Mouse (Mus musculus) bone marrow macrophage, adult 2 months (primary cell): ENCODE results near the gene Npas2. TPM values are rescaled to one million over a fixed set of nuclear protein-coding genes. Genes with fewer than 3 reads are reported as not detected.

Experiments
- H3K27ac ChIP-seq: 2 replicates; pipeline ENCODE4 v1.5.1; 2012; ENCODE audit warnings: low read depth, low read length; ENCODE audit not compliant: insufficient read depth
- H3K4me1 ChIP-seq: 2 replicates; pipeline ENCODE4 v1.6.1; 2012; ENCODE audit warnings: low read length; ENCODE audit not compliant: control insufficient read depth, insufficient read depth
- H3K4me3 ChIP-seq: 2 replicates; pipeline ENCODE4 v1.5.1; 2012; ENCODE audit warnings: mild to moderate bottlenecking, low read length, moderate library complexity; ENCODE audit not compliant: insufficient read depth
- CTCF ChIP-seq: IDR thresholded peaks from 2 replicates; pipeline ENCODE4 v1.5.1; 2012; ENCODE audit warnings: low read depth, mild to moderate bottlenecking, low read length, moderate library complexity
- POLR2A ChIP-seq: IDR thresholded peaks from 2 replicates; pipeline ENCODE4 v1.6.1; 2012; ENCODE audit warnings: mild to moderate bottlenecking, low read depth, low read length, borderline replicate concordance
- polyA plus RNA-seq: library from polyadenylated mRNA; stranded (reverse); fragments of >200 nt; gene quantifications from 2 replicates; pipeline ENCODE4 v1.2.4, GENCODE M21; 2012; ENCODE audit not compliant: missing spikeins, insufficient read depth, insufficient read length

The Npas2 gene
- polyA plus RNA-seq, 1 experiment = 0.60 TPM

DNA sequence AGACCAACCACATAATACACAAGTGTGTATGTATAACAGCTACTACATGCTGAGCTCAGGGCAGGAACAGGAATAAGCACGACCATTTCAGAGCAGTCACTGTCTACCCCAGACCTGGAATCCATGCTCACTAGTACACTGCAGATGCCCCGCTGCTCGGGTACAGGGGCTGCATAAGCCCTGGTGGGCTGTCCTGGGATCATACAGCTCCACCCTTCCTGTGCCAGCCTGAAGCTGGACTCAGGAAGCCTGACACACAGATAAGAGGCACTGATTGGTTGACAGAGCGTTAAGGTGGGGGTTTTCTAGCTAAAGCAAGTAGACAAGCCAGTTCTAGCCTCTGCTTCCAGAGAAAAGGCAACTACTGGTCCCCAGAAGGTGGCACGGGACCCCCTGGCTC lies 185.5 kb downstream of the Npas2 start:
- no peaks in the 10 kb centered on the region for H3K4me1 ChIP-seq
- H3K27ac ChIP-seq = no peak overlapping the region
- no peak for TF ChIP-seq POLR2A
- TF ChIP-seq CTCF = no peak
- H3K4me3 ChIP-seq = no peak overlapping the region

DNA sequence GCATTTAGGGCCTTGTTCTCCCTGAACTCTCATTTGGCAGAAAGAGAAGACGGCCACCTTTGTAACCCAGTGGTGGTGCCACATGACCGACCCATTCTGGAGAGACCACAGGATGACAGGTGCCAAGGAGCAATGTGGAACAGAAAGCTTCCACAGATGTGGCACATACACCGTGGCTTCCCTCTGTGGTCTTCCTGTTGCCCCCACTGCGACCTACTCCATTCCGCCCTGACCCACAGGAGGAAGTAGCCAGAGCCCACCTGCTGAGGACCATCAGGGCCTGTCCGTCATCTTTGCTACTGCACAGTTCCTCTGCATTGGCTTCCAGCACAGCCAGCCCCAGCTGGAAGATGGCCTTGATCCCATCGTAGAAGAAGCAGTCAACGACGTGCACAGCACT lies 187.5 kb downstream of the Npas2 start:
- Histone ChIP-seq H3K4me3 (no peak overlapping the region), H3K27ac (no peak overlapping the region), H3K4me1 (no peaks in the 10 kb centered on the region)
- TF ChIP-seq POLR2A (no peak), CTCF (no peak)

DNA sequence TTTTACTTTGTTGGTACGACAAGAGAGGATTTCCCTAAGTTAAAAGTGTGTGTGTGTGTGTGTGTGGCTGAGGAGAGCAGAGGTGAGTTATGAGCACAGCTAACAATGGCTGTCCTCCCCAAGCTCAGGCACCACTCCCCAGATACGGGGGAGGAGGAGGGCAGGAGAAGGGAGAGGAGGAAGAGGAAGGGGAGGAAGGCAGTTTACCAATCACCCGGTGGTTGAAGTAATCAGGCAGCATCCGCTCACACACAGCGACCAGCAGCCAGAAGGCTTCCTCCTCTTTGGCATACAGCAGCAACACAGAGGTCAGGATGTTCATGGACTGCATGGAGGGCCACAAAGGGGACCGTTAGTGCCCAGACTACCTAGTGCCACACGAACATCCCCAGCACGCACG lies 191.4 kb downstream of the Npas2 start:
- Histone ChIP-seq H3K4me3 (no peak overlapping the region), H3K27ac (no peak overlapping the region), H3K4me1 (no peaks in the 10 kb centered on the region)
- TF ChIP-seq POLR2A (no peak), CTCF (no peak)

DNA sequence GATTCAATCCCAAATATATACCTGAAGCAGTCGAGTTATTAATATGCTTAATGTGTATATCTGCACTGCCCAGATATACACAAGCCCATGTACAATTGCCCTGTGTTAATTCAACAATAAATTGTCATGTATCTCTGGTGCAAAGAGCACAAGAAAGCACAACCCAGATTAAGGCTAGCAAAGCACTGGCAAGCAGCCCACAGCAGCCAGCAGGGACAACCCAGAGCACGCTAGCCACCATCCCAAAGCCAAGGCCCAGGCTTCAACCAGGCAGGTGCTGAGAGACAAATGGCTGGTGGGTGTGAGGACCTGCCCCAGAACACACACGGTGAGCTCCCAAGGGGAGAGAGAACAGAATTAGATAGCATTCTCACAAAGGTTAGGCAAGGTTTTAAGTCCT lies 192.9 kb downstream of the Npas2 start:
- no peak overlapping the region for H3K4me3 ChIP-seq
- TF ChIP-seq CTCF (no peak), POLR2A (no peak)
- H3K27ac ChIP-seq = no peak overlapping the region
- no peaks in the 10 kb centered on the region for H3K4me1 ChIP-seq

GRCm38 (mm10) chr1:39387497-39387896 lies 194.0 kb downstream of the Npas2 start:
- H3K4me1 ChIP-seq = no peaks in the 10 kb centered on the region
- TF ChIP-seq CTCF (no peak), POLR2A (no peak)
- no peak overlapping the region for H3K27ac ChIP-seq
- H3K4me3 ChIP-seq = no peak overlapping the region

GRCm38 (mm10) chr1:39388163-39388562 lies 194.6 kb downstream of the Npas2 start:
- Histone ChIP-seq H3K4me3 (no peak overlapping the region), H3K27ac (no peak overlapping the region), H3K4me1 (no peaks in the 10 kb centered on the region)
- TF ChIP-seq POLR2A (no peak), CTCF (no peak)

- Histone ChIP-seq H3K4me1 (no peaks in the 10 kb centered on the region), H3K27ac (no peak overlapping the region), H3K4me3 (no peak overlapping the region)
- TF ChIP-seq CTCF = no peak
- no peak for TF ChIP-seq POLR2A
Measured at GRCm38 (mm10) chr1:39389338-39389737, 195.8 kb downstream of the Npas2 start.

- Histone ChIP-seq H3K4me1 (no peaks in the 10 kb centered on the region), H3K27ac (no peak overlapping the region), H3K4me3 (no peak overlapping the region)
- TF ChIP-seq CTCF (no peak), POLR2A (no peak)
Measured at GRCm38 (mm10) chr1:39391652-39392051, 198.1 kb downstream of the Npas2 start.

DNA sequence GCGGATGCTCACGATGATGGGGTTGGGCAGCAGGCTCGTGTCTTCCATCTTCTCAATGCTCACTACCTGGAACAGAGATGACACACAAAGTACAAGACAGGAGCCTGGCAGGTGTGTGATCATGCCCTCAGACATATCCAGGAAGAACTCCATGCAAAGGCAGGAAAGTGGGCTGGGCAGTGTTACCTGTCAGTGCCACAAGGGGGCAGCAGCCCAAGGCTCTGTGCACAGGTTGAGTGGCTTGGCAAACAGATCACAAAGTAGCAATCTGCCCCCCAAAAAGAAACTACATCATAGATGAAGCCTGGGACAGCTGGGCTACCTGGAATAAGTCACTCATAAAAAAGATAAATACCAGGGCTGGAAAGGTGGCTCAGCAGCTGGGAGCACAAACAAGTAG lies 198.7 kb downstream of the Npas2 start:
- no peak overlapping the region for H3K27ac ChIP-seq
- no peak for TF ChIP-seq POLR2A
- peak; percentile 79 for TF ChIP-seq CTCF
- no peaks in the 10 kb centered on the region for H3K4me1 ChIP-seq
- no peak overlapping the region for H3K4me3 ChIP-seq

GRCm38 (mm10) chr1:39393217-39393867 lies 199.8 kb downstream of the Npas2 start:
- TF ChIP-seq CTCF (no peak), POLR2A (no peak)
- no peak overlapping the region for H3K4me3 ChIP-seq
- no peaks in the 10 kb centered on the region for H3K4me1 ChIP-seq
- no peak overlapping the region for H3K27ac ChIP-seq

- no peak for TF ChIP-seq POLR2A
- no peak for TF ChIP-seq CTCF
- H3K4me1 ChIP-seq = no peaks in the 10 kb centered on the region
- H3K4me3 ChIP-seq = no peak overlapping the region
- H3K27ac ChIP-seq = no peak overlapping the region
Measured at GRCm38 (mm10) chr1:39394096-39394495, 200.6 kb downstream of the Npas2 start.
